Mouse (Mus musculus): ENCODE measurements around the gene Gm11060. TPM values are rescaled to one million over a fixed set of nuclear protein-coding genes. Genes with fewer than 3 reads are reported as not detected.

The Gm11060 gene
- polyA plus RNA-seq, 1 experiment from 2014 or later = not detected

Other genes with a start within 250 kb of the Gm11060 start
- gene Prrg4, start 242.1 kb upstream of the Gm11060 start, polyA plus RNA-seq (2014; fragmentation: Nextera tagmentation; extraction: Ambion mirVana) = 2.1 and 2.9 TPM in 2 replicates
- 7.1 and 7.4 TPM in 2 replicates for gene Ccdc73, start 224.2 kb upstream of the Gm11060 start, polyA plus RNA-seq (2014; fragmentation: Nextera tagmentation; extraction: Ambion mirVana)
- gene Eif3m, start 74.9 kb upstream of the Gm11060 start, polyA plus RNA-seq (2014; fragmentation: Nextera tagmentation; extraction: Ambion mirVana) = 463 and 518 TPM in 2 replicates
- gene Wt1, start 34.5 kb downstream of the Gm11060 start, polyA plus RNA-seq (2014; fragmentation: Nextera tagmentation; extraction: Ambion mirVana) = 108 and 164 TPM in 2 replicates
- 0.89 and 1.4 TPM in 2 replicates for gene Them7, start 132.3 kb downstream of the Gm11060 start, polyA plus RNA-seq (2014; fragmentation: Nextera tagmentation; extraction: Ambion mirVana)